Mouse (Mus musculus) embryonic facial prominence, embryonic 10.5 days (tissue): ENCODE measurements at regions not wholly inside any gene's neighbourhood (a gene's known extent, or its start where the extent isn't known, plus 50 kb on each side); places are given as distances from the start of the nearest gene placed in this dataset.

Experiments
- DNase-seq: peaks from one replicate; pipeline ENCODE4 v3.0.0-alpha.2; 2017; ENCODE audit warnings: low spot score
- H3K27ac ChIP-seq: fragments of 300-500 bp; sonication (generic); replicated peaks from 2 replicates; pipeline ENCODE4 v1.5.1; 2016; ENCODE audit warnings: mild to moderate bottlenecking
- H3K27me3 ChIP-seq: fragments of 300-500 bp; sonication (generic); replicated peaks from 2 replicates; pipeline ENCODE4 v1.6.1; 2016; ENCODE audit warnings: low read depth, mild to moderate bottlenecking; ENCODE audit not compliant: poor library complexity, severe bottlenecking
- H3K36me3 ChIP-seq: fragments of 300-500 bp; sonication (generic); replicated peaks from 2 replicates; pipeline ENCODE4 v1.6.1; 2016; ENCODE audit warnings: mild to moderate bottlenecking, moderate library complexity
- H3K4me1 ChIP-seq: fragments of 300-500 bp; sonication (generic); 2 replicates; pipeline ENCODE4 v1.6.1; 2016
- H3K4me3 ChIP-seq: fragments of 300-500 bp; sonication (generic); 2 replicates; pipeline ENCODE4 v1.5.1; 2016; ENCODE audit warnings: mild to moderate bottlenecking, moderate library complexity
- H3K9me3 ChIP-seq: fragments of 300-500 bp; sonication (generic); 2 replicates; pipeline ENCODE4 v1.6.1; 2016; ENCODE audit warnings: mild to moderate bottlenecking
- WGBS: fragments of 180-500 bp; shearing (Covaris S2); methylation state at CpG from one replicate; pipeline ENCODE4 v1.1.7; 2016; 5-methylcytosine and 5-hydroxymethylcytosine counted together

- H3K4me1 ChIP-seq: no peaks in the 10 kb centered on the region
- no peak for DNase-seq
- H3K36me3 ChIP-seq: no peaks in the 10 kb centered on the region
- no peak overlapping the region for H3K4me3 ChIP-seq
- H3K27ac ChIP-seq: no peak overlapping the region
- no peaks in the 10 kb centered on the region for H3K9me3 ChIP-seq
- 76% methylated on average over 4 of the region's 4 CpGs for WGBS
- H3K27me3 ChIP-seq: no peaks in the 10 kb centered on the region
These were observed 128.6 kb upstream of the A1bg start for GRCm38 (mm10) chr15:61051363-61051762.

DNA sequence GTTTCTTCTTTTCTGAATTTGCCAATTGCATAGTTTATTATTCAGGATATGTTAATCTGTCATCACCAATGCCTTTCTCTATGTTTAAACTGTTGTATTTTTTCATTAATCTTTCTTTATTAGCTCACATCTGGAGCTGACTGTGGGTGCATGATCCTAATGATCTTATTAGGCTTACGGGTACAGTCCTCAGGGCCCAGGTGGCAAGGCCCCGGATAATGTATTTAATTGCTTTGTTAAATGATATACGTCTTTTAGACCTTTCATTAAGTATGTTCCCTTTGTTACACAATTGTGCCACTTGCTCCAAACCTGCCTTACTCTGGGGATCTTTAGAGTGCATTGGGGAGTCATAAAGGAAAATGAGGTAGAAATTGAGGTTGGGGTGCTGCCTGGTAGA is 86.7 kb upstream of the A1bg start:
- Histone ChIP-seq H3K27ac (no peak overlapping the region), H3K9me3 (no peaks in the 10 kb centered on the region), H3K4me1 (no peaks in the 10 kb centered on the region), H3K36me3 (no peaks in the 10 kb centered on the region), H3K27me3 (no peaks in the 10 kb centered on the region), H3K4me3 (no peak overlapping the region)
- no peak for DNase-seq
- 81% methylated on average over 3 of the region's 3 CpGs for WGBS

GRCm38 (mm10) chr15:61007461-61008059 is 84.7 kb upstream of the A1bg start:
- Histone ChIP-seq H3K9me3 (no peaks in the 10 kb centered on the region), H3K27ac (no peak overlapping the region), H3K36me3 (no peaks in the 10 kb centered on the region), H3K4me3 (no peak overlapping the region), H3K4me1 (no peaks in the 10 kb centered on the region), H3K27me3 (no peaks in the 10 kb centered on the region)
- 87% methylated on average over 3 of the region's 3 CpGs for WGBS
- DNase-seq: no peak

- 73% methylated on average over 4 of the region's 4 CpGs for WGBS
These were observed 83.8 kb upstream of the A1bg start for GRCm38 (mm10) chr15:61006608-61007007.

GRCm38 (mm10) chr15:60993971-60994690 is 71.3 kb upstream of the A1bg start:
- no peaks in the 10 kb centered on the region for H3K4me1 ChIP-seq
- H3K4me3 ChIP-seq: no peak overlapping the region
- DNase-seq: no peak
- no peaks in the 10 kb centered on the region for H3K9me3 ChIP-seq
- WGBS: 85% methylated on average over 4 of the region's 4 CpGs
- H3K27ac ChIP-seq: no peak overlapping the region
- H3K27me3 ChIP-seq: no peaks in the 10 kb centered on the region
- H3K36me3 ChIP-seq: no peaks in the 10 kb centered on the region

More at GRCm38 (mm10) chr15:61006608-61007007, 83.8 kb upstream of the A1bg start:
- H3K9me3 ChIP-seq: no peaks in the 10 kb centered on the region
- H3K27me3 ChIP-seq: no peaks in the 10 kb centered on the region
- no peak overlapping the region for H3K4me3 ChIP-seq
- H3K27ac ChIP-seq: no peak overlapping the region
- H3K4me1 ChIP-seq: no peaks in the 10 kb centered on the region
- no peaks in the 10 kb centered on the region for H3K36me3 ChIP-seq
- DNase-seq: no peak

DNA sequence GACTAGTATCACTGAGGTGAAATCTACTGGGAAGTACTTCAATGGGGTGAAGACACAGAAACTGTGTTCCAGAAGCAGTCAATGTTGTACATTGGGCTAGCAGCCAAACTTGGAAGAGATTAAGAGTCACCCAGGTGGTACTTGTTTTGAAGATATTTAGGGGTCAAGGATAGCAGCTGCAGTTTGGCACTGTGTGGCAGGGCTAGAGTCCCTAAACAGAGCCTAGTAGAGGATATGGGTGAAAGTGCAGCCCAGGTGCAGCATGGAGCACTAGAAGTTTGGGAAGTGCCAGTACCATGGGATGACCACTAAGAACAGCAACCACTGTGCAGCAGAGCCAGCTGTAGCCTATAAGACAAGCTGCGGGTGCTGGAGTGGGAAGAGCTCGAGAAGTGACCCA is 70.6 kb upstream of the A1bg start:
- 89% methylated on average over 2 of the region's 2 CpGs for WGBS
- Histone ChIP-seq H3K9me3 (no peaks in the 10 kb centered on the region), H3K4me1 (no peaks in the 10 kb centered on the region), H3K27ac (no peak overlapping the region), H3K27me3 (no peaks in the 10 kb centered on the region), H3K36me3 (no peaks in the 10 kb centered on the region), H3K4me3 (no peak overlapping the region)
- DNase-seq: no peak

GRCm38 (mm10) chr15:60982576-60982975 is 59.8 kb upstream of the A1bg start:
- no peak overlapping the region for H3K4me3 ChIP-seq
- no peak for DNase-seq
- 89% methylated on average over 2 of the region's 2 CpGs for WGBS
- no peaks in the 10 kb centered on the region for H3K36me3 ChIP-seq
- H3K4me1 ChIP-seq: no peaks in the 10 kb centered on the region
- no peaks in the 10 kb centered on the region for H3K9me3 ChIP-seq
- no peak overlapping the region for H3K27ac ChIP-seq
- no peaks in the 10 kb centered on the region for H3K27me3 ChIP-seq
